21 mouse cellular contexts compared by ENCODE assay signal in the genomic region with DNA sequence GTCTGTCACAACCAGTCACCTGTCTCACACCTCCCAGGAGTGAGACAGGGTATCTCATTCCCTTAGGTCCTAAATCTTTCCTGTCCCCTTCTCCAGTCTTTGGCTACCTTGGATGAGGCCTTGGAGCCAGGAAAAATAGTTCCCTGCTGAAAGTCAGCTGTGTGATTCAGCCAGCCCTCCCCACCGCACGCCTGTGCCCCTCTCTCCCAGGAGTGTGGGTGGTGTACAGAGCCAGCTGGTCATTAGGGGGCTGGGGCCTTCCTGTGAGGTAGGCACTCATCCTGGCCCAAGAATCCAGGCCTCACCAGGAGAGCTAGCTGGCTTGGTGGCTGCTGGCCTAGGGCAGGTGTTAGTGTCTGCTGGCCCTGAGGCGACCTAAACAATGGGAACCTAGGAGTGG. TPM values are rescaled to one million over a fixed set of nuclear protein-coding genes. Genes with fewer than 3 reads are reported as not detected.
DNase-seq lines count a peak whose midpoint lies in the region; ATAC-seq and TF ChIP-seq lines count a peak whose summit lies in the region.
"Had no signal": no experiment of that assay in that cellular context is flagged by ENCODE, and none has a peak within 500 bp of the region (broad histone marks: within the 10 kb centered on the region; RNA-seq: fewer than 3 reads in every experiment).

No protein-coding gene starts in this region.

- WGBS in kidney, postnatal 0 days, result 58% methylated on average over 3 of the region's 3 CpGs
- WGBS in olfactory bulb, adult 2 months, result 34% methylated on average over 3 of the region's 3 CpGs
- 80% methylated on average over 3 of the region's 3 CpGs for WGBS in forebrain, embryonic 12.5 days

- H3K27ac ChIP-seq in kidney, postnatal 0 days, result peak overlapping the region; percentile 47
- H3K27ac ChIP-seq in olfactory bulb, adult 2 months (ENCODE audit: insufficient read depth, low read depth, low read length), result 0 out of 2 replicates have a peak overlapping the region, but pooled peaks have one; percentile 3
- H3K27ac ChIP-seq in forebrain, embryonic 12.5 days, result no peak overlapping the region
- H3K27ac ChIP-seq: forebrain, embryonic 13.5 days; hindbrain, embryonic 14.5 days; neural tube, embryonic 12.5 days had no signal

- H3K4me3 ChIP-seq in kidney, postnatal 0 days (replicated peaks; ENCODE audit: low read depth, low read length), result no peak overlapping the region
- no peak overlapping the region for H3K4me3 ChIP-seq in olfactory bulb, adult 2 months (ENCODE audit: insufficient read depth, low read depth, low read length)
- H3K4me3 ChIP-seq in forebrain, embryonic 12.5 days (replicated peaks), result no peak overlapping the region
- H3K4me3 ChIP-seq: embryonic facial prominence, embryonic 13.5 days; forebrain, embryonic 13.5 days; heart, embryonic 10.5 days; neural tube, embryonic 12.5 days had no signal

- no peak for TF ChIP-seq CTCF in kidney, postnatal 0 days (IDR thresholded peaks at IDR 0.05; ENCODE audit: low read depth)
- TF ChIP-seq CTCF in olfactory bulb, adult 2 months (IDR thresholded peaks at IDR 0.05; ENCODE audit: insufficient read depth, low read depth, low read length), result no peak

- no peak overlapping the region for H3K4me2 ChIP-seq in kidney, postnatal 0 days (ENCODE audit: low read length)
- H3K4me2 ChIP-seq in forebrain, embryonic 12.5 days, result no peak overlapping the region
- H3K4me2 ChIP-seq: embryonic facial prominence, embryonic 13.5 days; forebrain, embryonic 13.5 days; hindbrain, embryonic 14.5 days; neural tube, embryonic 12.5 days had no signal

- no peak overlapping the region for H3K9ac ChIP-seq in kidney, postnatal 0 days (ENCODE audit: low read depth, low read length)
- H3K9ac ChIP-seq in forebrain, embryonic 12.5 days, result no peak overlapping the region
- H3K9ac ChIP-seq: embryonic facial prominence, embryonic 13.5 days; hindbrain, embryonic 14.5 days; neural tube, embryonic 12.5 days had no signal

- peaks cover 34% of the 10 kb centered on the region for H3K36me3 ChIP-seq in kidney, postnatal 0 days (ENCODE audit: insufficient read depth, low read length)
- peaks cover 86% of the 10 kb centered on the region for H3K36me3 ChIP-seq in forebrain, embryonic 12.5 days (replicated peaks)

- no peaks in the 10 kb centered on the region; the same call in 1 of the 2 replicates for H3K4me1 ChIP-seq in kidney, postnatal 0 days (replicated peaks; ENCODE audit: insufficient read depth, low read length)
- peaks cover 30% of the 10 kb centered on the region for H3K4me1 ChIP-seq in olfactory bulb, adult 2 months (ENCODE audit: control insufficient read depth, insufficient read depth, low read length)
- H3K4me1 ChIP-seq in forebrain, embryonic 12.5 days, result peaks cover 4% of the 10 kb centered on the region; the same call in 1 of the 2 replicates
- H3K4me1 ChIP-seq: forebrain, embryonic 13.5 days; neural tube, embryonic 12.5 days had no signal

- H3K9me3 ChIP-seq in kidney, postnatal 0 days (replicated peaks; ENCODE audit: low read length), result no peaks in the 10 kb centered on the region
- H3K9me3 ChIP-seq in forebrain, embryonic 12.5 days, result no peaks in the 10 kb centered on the region
- H3K9me3 ChIP-seq: embryonic facial prominence, embryonic 13.5 days; forebrain, embryonic 13.5 days; heart, embryonic 10.5 days; neural tube, embryonic 12.5 days had no signal

- no peak for TF ChIP-seq POLR2A in olfactory bulb, adult 2 months (IDR thresholded peaks at IDR 0.05; ENCODE audit: insufficient read depth, low read depth, low read length)

- H3K27me3 ChIP-seq in kidney, postnatal 0 days (ENCODE audit: insufficient read depth, low read length), result no peaks in the 10 kb centered on the region
- no peaks in the 10 kb centered on the region for H3K27me3 ChIP-seq in forebrain, embryonic 12.5 days
- H3K27me3 ChIP-seq: embryonic facial prominence, embryonic 13.5 days; forebrain, embryonic 13.5 days; neural tube, embryonic 12.5 days had no signal

- ATAC-seq in frontal cortex, adult (ENCODE audit: low TSS enrichment), result peak; percentile 50; the same call in 1 of the 2 replicates
- no peak for ATAC-seq in kidney, postnatal 0 days (replicated peaks; ENCODE audit: low FRiP score, low read depth)
- ATAC-seq in forebrain, embryonic 12.5 days (ENCODE audit: low FRiP score), result no peak
- ATAC-seq: forebrain, embryonic 13.5 days had no signal

- DNase-seq in frontal cortex, postnatal 25 days (ENCODE audit: low spot score in 2 of 2), result no peak
- DNase-seq in kidney, postnatal 0 days (ENCODE audit: low spot score), result no peak
- no peak for DNase-seq in kidney, postnatal 10 days
- DNase-seq in adrenal gland, postnatal 36 days, result peak; percentile 64 to 67
- DNase-seq in embryo, embryonic 9.5 days (ENCODE audit: extremely low spot score), result no peak
- DNase-seq: kidney, adult 9 months; lung, adult 18-20 months; midbrain, embryonic 14.5 days; retina, postnatal 1 day had no signal

RNA-seq across cellular contexts. Expression of a gene that starts 12.2 kb away (rescaled TPM):
- polyA plus RNA-seq in kidney, postnatal 0 days (2015; fragmentation: Nextera tagmentation; extraction: Ambion mirVana), result 0.20 and 0.29 TPM in 2 replicates
- 1 to 10 TPM; 1.3 to 2.1 TPM for total RNA-seq in adrenal gland, postnatal 36 days (2021)
- polyA plus RNA-seq in olfactory bulb, adult 2 months (2012; ENCODE audit: insufficient read depth, insufficient read length, low replicate concordance, missing spikeins), result not detected in 2 replicates
- polyA plus RNA-seq in forebrain, embryonic 12.5 days (2016; fragmentation: Nextera tagmentation; extraction: Ambion mirVana), result 0.29 and 0.64 TPM in 2 replicates
- total RNA-seq: MEL had no signal

RNA-seq across cellular contexts. Expression of a gene that starts 13.5 kb away (rescaled TPM):
- polyA plus RNA-seq in kidney, postnatal 0 days (2015; fragmentation: Nextera tagmentation; extraction: Ambion mirVana), result 18.9 and 19.2 TPM in 2 replicates
- total RNA-seq in adrenal gland, postnatal 36 days (2021), result 10 to 100 TPM; 15.3 to 19.5 TPM
- not detected in 2 replicates for polyA plus RNA-seq in olfactory bulb, adult 2 months (2012; ENCODE audit: insufficient read depth, insufficient read length, low replicate concordance, missing spikeins)
- polyA plus RNA-seq in forebrain, embryonic 12.5 days (2016; fragmentation: Nextera tagmentation; extraction: Ambion mirVana), result 5.0 and 5.4 TPM in 2 replicates

RNA-seq across cellular contexts. Expression of a gene that starts 15.0 kb away (rescaled TPM):
- 50.2 and 51.3 TPM in 2 replicates for polyA plus RNA-seq in kidney, postnatal 0 days (2015; fragmentation: Nextera tagmentation; extraction: Ambion mirVana)
- total RNA-seq in adrenal gland, postnatal 36 days (2021), result 10 to 100 TPM; 57.6 to 75.2 TPM
- polyA plus RNA-seq in olfactory bulb, adult 2 months (2012; ENCODE audit: insufficient read depth, insufficient read length, low replicate concordance, missing spikeins), result not detected in 2 replicates
- polyA plus RNA-seq in forebrain, embryonic 12.5 days (2016; fragmentation: Nextera tagmentation; extraction: Ambion mirVana), result 22.8 and 35.9 TPM in 2 replicates

RNA-seq across cellular contexts. Expression of a gene that starts 28.3 kb away (rescaled TPM):
- polyA plus RNA-seq in kidney, postnatal 0 days (2015; fragmentation: Nextera tagmentation; extraction: Ambion mirVana), result not detected in 2 replicates
- not detected for total RNA-seq in adrenal gland, postnatal 36 days (2021)
- polyA plus RNA-seq in olfactory bulb, adult 2 months (2012; ENCODE audit: insufficient read depth, insufficient read length, low replicate concordance, missing spikeins), result not detected in 2 replicates
- polyA plus RNA-seq in forebrain, embryonic 12.5 days (2016; fragmentation: Nextera tagmentation; extraction: Ambion mirVana), result not detected in 2 replicates
- total RNA-seq: gastrocnemius, adult 8-10 months; layer of hippocampus, postnatal 14 days; MEL had no signal
- polyA plus RNA-seq: embryonic facial prominence, embryonic 13.5 days; forebrain, embryonic 13.5 days; heart, embryonic 10.5 days; hindbrain, embryonic 14.5 days; limb, embryonic 11.5 days; midbrain, embryonic 14.5 days; neural tube, embryonic 12.5 days had no signal

RNA-seq across cellular contexts. Expression of a gene that starts 33.6 kb away (rescaled TPM):
- 33.8 and 36.3 TPM in 2 replicates for polyA plus RNA-seq in kidney, postnatal 0 days (2015; fragmentation: Nextera tagmentation; extraction: Ambion mirVana)
- total RNA-seq in adrenal gland, postnatal 36 days (2021), result 10 to 100 TPM; 42.8 to 51.3 TPM
- not detected in 2 replicates for polyA plus RNA-seq in olfactory bulb, adult 2 months (2012; ENCODE audit: insufficient read depth, insufficient read length, low replicate concordance, missing spikeins)
- polyA plus RNA-seq in forebrain, embryonic 12.5 days (2016; fragmentation: Nextera tagmentation; extraction: Ambion mirVana), result 25.4 and 25.6 TPM in 2 replicates

Comparison
In these comparisons a context has a peak if more than half of its experiments do, and no peak if none do; other contexts are left out.
1. DNase-seq: peak in adrenal gland, postnatal 36 days (2 of 2); none in frontal cortex, postnatal 25 days (0 of 2), kidney, postnatal 0 days (single experiment), kidney, postnatal 10 days (single experiment) and embryo, embryonic 9.5 days (single experiment).